Mouse (Mus musculus): ENCODE measurements around the gene 1810010D01Rik. TPM values are rescaled to one million over a fixed set of nuclear protein-coding genes. Genes with fewer than 3 reads are reported as not detected.

The 1810010D01Rik gene
- polyA plus RNA-seq, 1 experiment = 2.5 TPM

DNA sequence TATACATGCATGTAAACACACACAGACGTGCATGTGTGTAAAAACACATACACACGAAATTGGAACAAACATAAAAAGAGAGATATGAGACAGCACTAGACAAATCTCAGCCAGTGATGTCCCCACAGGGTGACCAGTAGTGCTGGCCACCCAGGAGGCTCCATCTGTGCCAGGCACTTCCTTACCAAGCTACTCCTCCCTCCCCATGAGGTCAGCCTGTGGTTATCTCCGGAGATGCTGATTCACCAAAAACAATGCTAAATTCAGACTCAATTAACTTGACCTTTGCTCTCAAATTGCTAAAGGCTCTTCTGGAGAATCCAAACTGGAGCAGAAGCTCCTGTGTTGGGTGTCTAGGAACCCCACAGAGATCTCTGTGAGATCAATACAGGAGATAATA is 20.1 kb downstream of the 1810010D01Rik start:
- 77% methylated on average over 3 of the region's 3 CpGs for WGBS
- Histone ChIP-seq H3K4me1 (replicated peaks; ENCODE audit: control insufficient read depth, insufficient read depth, low read length) (no peaks in the 10 kb centered on the region), H3K27ac (ENCODE audit: control insufficient read depth, insufficient read depth, low read length) (no peak overlapping the region), H3K4me3 (ENCODE audit: control insufficient read depth, insufficient read depth, low read length) (no peak overlapping the region), H3K36me3 (ENCODE audit: control insufficient read depth, insufficient read depth, low read length) (no peaks in the 10 kb centered on the region), H3K27me3 (ENCODE audit: control insufficient read depth, insufficient read depth, low read length) (no peaks in the 10 kb centered on the region)
- TF ChIP-seq POLR2A (IDR thresholded peaks at IDR 0.05; ENCODE audit: control insufficient read depth, extremely low read depth, insufficient read depth, low read length, poor library complexity) = no peak
- no peak for TF ChIP-seq CTCF (IDR thresholded peaks at IDR 0.05; ENCODE audit: borderline replicate concordance, control insufficient read depth, extremely low read depth, insufficient read depth, low read length, poor library complexity)
- no peak for DNase-seq

DNA sequence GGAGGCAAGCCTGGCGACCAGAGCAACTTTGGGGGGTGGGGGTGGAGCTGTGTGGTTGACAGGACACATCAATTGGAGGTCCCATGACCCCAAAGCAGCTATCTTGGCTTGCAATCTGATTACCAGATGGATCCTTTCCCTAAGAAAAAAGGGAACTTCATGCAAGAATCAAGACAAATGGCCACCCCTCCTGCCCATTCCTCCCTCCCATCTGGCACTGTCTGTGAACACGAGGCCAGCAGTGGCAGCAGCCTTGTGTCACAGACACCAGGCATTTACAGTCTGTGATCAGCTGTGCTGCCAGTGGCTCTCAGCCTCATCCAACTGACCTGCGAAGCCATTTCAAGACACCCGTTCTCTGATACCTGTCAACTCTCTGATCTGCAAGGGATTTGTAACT is 25.5 kb downstream of the 1810010D01Rik start:
- TF ChIP-seq POLR2A (IDR thresholded peaks at IDR 0.05; ENCODE audit: control insufficient read depth, extremely low read depth, insufficient read depth, low read length, poor library complexity) = no peak
- no peak for TF ChIP-seq CTCF (IDR thresholded peaks at IDR 0.05; ENCODE audit: borderline replicate concordance, control insufficient read depth, extremely low read depth, insufficient read depth, low read length, poor library complexity)
- Histone ChIP-seq H3K27ac (ENCODE audit: control insufficient read depth, insufficient read depth, low read length) (no peak overlapping the region), H3K4me1 (replicated peaks; ENCODE audit: control insufficient read depth, insufficient read depth, low read length) (no peaks in the 10 kb centered on the region), H3K36me3 (ENCODE audit: control insufficient read depth, insufficient read depth, low read length) (no peaks in the 10 kb centered on the region), H3K27me3 (ENCODE audit: control insufficient read depth, insufficient read depth, low read length) (no peaks in the 10 kb centered on the region), H3K4me3 (ENCODE audit: control insufficient read depth, insufficient read depth, low read length) (no peak overlapping the region)
- 45% methylated on average over 4 of the region's 4 CpGs for WGBS
- no peak for DNase-seq

DNA sequence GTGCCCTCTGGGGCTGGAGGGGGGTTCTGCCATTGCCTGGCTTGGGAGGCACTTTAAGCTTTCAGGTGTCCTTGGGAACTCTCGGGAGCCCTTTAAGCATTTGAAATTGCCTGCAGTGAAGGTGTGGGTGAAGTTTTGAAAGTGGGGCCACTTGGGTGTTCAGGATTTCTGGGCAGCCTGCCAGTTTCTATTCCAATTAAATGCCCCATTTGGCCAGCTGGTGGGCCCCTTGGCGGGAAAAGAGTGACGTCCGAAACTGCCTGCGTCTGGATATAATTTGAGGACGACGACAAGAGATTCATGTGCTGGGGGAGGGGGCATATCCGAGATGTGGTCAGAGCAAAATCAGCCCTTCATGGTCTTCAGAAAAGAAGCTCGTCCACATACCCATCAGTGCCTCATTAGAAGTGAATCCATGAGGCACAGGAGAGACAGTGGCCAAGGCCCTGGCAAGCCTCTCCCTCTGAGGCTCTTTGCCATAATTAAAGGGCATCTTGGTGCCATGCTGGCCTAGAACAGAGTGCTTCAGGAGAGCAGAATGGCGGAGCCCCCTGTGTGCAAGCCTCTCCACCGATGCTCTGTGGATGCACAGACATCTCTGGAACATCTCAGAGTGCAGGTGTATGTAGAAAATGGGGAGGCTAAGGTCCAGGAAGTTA is 26.4 kb downstream of the 1810010D01Rik start:
- no peak overlapping the region for H3K27ac ChIP-seq (ENCODE audit: control insufficient read depth, insufficient read depth, low read length)
- no peaks in the 10 kb centered on the region for H3K36me3 ChIP-seq (ENCODE audit: control insufficient read depth, insufficient read depth, low read length)
- DNase-seq = no peak
- no peak for TF ChIP-seq POLR2A (IDR thresholded peaks at IDR 0.05; ENCODE audit: control insufficient read depth, extremely low read depth, insufficient read depth, low read length, poor library complexity)
- no peak for TF ChIP-seq CTCF (IDR thresholded peaks at IDR 0.05; ENCODE audit: borderline replicate concordance, control insufficient read depth, extremely low read depth, insufficient read depth, low read length, poor library complexity)
- no peaks in the 10 kb centered on the region for H3K27me3 ChIP-seq (ENCODE audit: control insufficient read depth, insufficient read depth, low read length)
- WGBS = 94% methylated on average over 11 of the region's 11 CpGs
- H3K4me3 ChIP-seq (ENCODE audit: control insufficient read depth, insufficient read depth, low read length) = no peak overlapping the region
- H3K4me1 ChIP-seq (replicated peaks; ENCODE audit: control insufficient read depth, insufficient read depth, low read length) = no peaks in the 10 kb centered on the region

DNA sequence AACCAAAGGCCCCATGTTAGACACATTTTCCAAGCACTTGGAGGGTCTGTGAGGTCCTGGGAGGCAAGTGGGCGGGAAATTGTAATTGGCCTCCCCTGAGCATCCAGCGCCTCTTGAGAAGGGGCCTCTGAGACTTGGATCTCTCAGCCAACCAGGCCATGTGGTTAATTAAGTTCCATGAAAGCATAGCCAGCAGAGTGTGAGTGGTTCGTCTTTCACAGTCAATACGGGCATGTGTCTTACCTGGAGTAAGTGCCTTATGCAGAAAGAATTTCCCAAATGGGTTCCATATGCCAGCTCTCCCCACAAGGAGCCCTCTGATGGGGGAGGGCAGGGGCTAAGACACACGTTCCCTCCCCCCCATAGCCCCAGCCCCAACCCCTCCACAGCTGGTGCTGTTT is 28.2 kb downstream of the 1810010D01Rik start:
- H3K4me1 ChIP-seq (replicated peaks; ENCODE audit: control insufficient read depth, insufficient read depth, low read length) = no peaks in the 10 kb centered on the region

DNA sequence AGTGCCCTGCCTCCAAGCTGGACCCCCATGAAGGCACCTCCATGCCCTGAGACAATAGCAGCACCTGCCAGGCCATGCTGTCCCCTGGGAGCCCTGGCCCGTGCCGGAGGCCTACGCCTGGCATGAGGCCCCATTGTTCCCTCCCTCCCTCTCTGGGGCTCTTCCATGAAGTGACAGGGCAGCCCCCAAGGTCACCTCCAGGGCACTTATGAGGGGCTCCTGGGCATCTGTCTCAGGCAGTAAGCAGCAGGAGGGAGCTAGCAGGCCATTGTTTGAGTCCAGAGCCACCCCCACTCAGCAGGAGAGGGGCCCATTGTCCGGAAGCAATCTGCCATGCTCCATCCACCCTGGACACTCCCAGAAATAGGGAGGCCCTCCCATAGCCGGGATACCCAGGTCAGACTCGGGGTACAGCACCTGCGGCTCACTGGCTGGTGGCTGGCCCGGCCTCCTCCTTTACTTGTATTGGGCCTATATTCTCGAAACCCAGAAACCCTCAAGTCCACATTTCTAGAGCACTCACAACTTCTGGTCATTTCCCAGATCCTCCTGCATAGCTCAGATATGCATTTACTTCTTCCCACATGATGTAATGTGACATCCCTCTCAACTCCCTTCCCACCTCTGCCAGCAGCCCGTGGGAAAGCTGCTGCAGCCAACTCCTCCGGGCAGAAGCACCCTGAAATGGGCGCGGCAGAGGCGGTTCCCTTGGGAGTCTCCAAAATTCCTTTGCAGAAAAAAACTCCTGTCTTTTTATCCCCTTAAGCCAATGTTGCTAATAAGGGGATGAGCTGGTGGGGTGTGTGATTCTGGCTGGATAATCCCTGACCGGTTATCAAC is 30.9 kb downstream of the 1810010D01Rik start:
- H3K27me3 ChIP-seq (ENCODE audit: control insufficient read depth, insufficient read depth, low read length) = no peaks in the 10 kb centered on the region
- no peak overlapping the region for H3K27ac ChIP-seq (ENCODE audit: control insufficient read depth, insufficient read depth, low read length)
- TF ChIP-seq POLR2A (IDR thresholded peaks at IDR 0.05; ENCODE audit: control insufficient read depth, extremely low read depth, insufficient read depth, low read length, poor library complexity) (no peak), CTCF (IDR thresholded peaks at IDR 0.05; ENCODE audit: borderline replicate concordance, control insufficient read depth, extremely low read depth, insufficient read depth, low read length, poor library complexity) (no peak)
- 94% methylated on average over 15 of the region's 15 CpGs for WGBS
- no peaks in the 10 kb centered on the region for H3K4me1 ChIP-seq (replicated peaks; ENCODE audit: control insufficient read depth, insufficient read depth, low read length)
- no peak for DNase-seq
- no peaks in the 10 kb centered on the region for H3K36me3 ChIP-seq (ENCODE audit: control insufficient read depth, insufficient read depth, low read length)
- no peak overlapping the region for H3K4me3 ChIP-seq (ENCODE audit: control insufficient read depth, insufficient read depth, low read length)

More for the DNA sequence above, 28.2 kb downstream of the 1810010D01Rik start:
- Histone ChIP-seq H3K4me3 (ENCODE audit: control insufficient read depth, insufficient read depth, low read length) (no peak overlapping the region), H3K36me3 (ENCODE audit: control insufficient read depth, insufficient read depth, low read length) (no peaks in the 10 kb centered on the region), H3K27ac (ENCODE audit: control insufficient read depth, insufficient read depth, low read length) (no peak overlapping the region), H3K27me3 (ENCODE audit: control insufficient read depth, insufficient read depth, low read length) (no peaks in the 10 kb centered on the region)
- WGBS = 90% methylated on average over 5 of the region's 5 CpGs
- TF ChIP-seq POLR2A (IDR thresholded peaks at IDR 0.05; ENCODE audit: control insufficient read depth, extremely low read depth, insufficient read depth, low read length, poor library complexity) (no peak), CTCF (IDR thresholded peaks at IDR 0.05; ENCODE audit: borderline replicate concordance, control insufficient read depth, extremely low read depth, insufficient read depth, low read length, poor library complexity) (no peak)
- no peak for DNase-seq

DNA sequence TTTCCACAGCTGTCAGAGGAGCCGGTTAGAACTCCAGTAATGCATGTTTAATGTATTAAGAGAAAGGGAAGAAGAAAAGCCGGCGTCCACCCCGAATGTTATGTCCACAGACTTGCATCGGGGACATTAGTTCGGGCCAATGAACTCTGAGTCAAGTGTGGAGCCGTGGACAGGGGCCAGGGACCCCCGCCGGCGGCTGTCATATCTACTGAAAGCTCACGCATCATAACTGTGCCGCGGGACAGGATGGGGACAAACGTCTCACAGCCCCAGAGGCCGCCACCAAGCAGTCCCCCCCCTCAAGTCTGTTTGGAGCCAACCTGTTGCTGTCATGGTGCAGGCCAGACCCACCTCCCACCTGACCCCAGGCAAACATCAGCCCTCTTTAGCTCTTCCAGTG is 34.4 kb downstream of the 1810010D01Rik start:
- Histone ChIP-seq H3K27ac (ENCODE audit: control insufficient read depth, insufficient read depth, low read length) (no peak overlapping the region), H3K4me1 (replicated peaks; ENCODE audit: control insufficient read depth, insufficient read depth, low read length) (no peaks in the 10 kb centered on the region), H3K27me3 (ENCODE audit: control insufficient read depth, insufficient read depth, low read length) (no peaks in the 10 kb centered on the region), H3K4me3 (ENCODE audit: control insufficient read depth, insufficient read depth, low read length) (no peak overlapping the region), H3K36me3 (ENCODE audit: control insufficient read depth, insufficient read depth, low read length) (no peaks in the 10 kb centered on the region)
- TF ChIP-seq CTCF (IDR thresholded peaks at IDR 0.05; ENCODE audit: borderline replicate concordance, control insufficient read depth, extremely low read depth, insufficient read depth, low read length, poor library complexity) (no peak), POLR2A (IDR thresholded peaks at IDR 0.05; ENCODE audit: control insufficient read depth, extremely low read depth, insufficient read depth, low read length, poor library complexity) (no peak)
- DNase-seq = no peak
- WGBS = 90% methylated on average over 15 of the region's 15 CpGs

Measured in thymus, adult 2 months (tissue).